Mouse (Mus musculus) neural tube, embryonic 11.5 days (tissue): ENCODE results near the gene Zfp184. TPM values are rescaled to one million over a fixed set of nuclear protein-coding genes. Genes with fewer than 3 reads are reported as not detected.
"Not testable (repeated sequence)": the region's sequence is repeated elsewhere in the genome, so short reads cannot be mapped to it uniquely, and the experiment has no call there.

Source experiments
- ATAC-seq: fragments of 200-750 bp; cut with Nextera tagmentation; 2 replicates; pipeline ENCODE4 v1.8.0; 2017; ENCODE audit warnings: moderate number of reproducible peaks, mild to moderate bottlenecking, moderate TSS enrichment, moderate library complexity; ENCODE audit not compliant: insufficient read depth, low FRiP score, low TSS enrichment
- DNase-seq: peaks from one replicate; pipeline ENCODE4 v3.0.0-alpha.2; 2015; ENCODE audit warnings: low spot score
- H3K27ac ChIP-seq: fragments of 300-500 bp; sonication (generic); 2 replicates; pipeline ENCODE4 v1.5.1; 2014; ENCODE audit warnings: low read depth, mild to moderate bottlenecking, low read length
- H3K27me3 ChIP-seq: fragments of 300-500 bp; sonication (generic); 2 replicates; pipeline ENCODE4 v1.6.1; 2014; ENCODE audit warnings: mild to moderate bottlenecking, low read length, mixed read lengths; ENCODE audit not compliant: control insufficient read depth, insufficient read depth
- H3K36me3 ChIP-seq: fragments of 300-500 bp; sonication (generic); 2 replicates; pipeline ENCODE4 v1.6.1; 2014; ENCODE audit warnings: mild to moderate bottlenecking, low read length, moderate library complexity, mixed read lengths; ENCODE audit not compliant: control insufficient read depth, insufficient read depth
- H3K4me1 ChIP-seq: fragments of 300-500 bp; sonication (generic); 2 replicates; pipeline ENCODE4 v1.6.1; 2014; ENCODE audit warnings: low read length, mixed read lengths; ENCODE audit not compliant: control insufficient read depth, insufficient read depth
- H3K4me2 ChIP-seq: fragments of 300-500 bp; sonication (generic); 2 replicates; pipeline ENCODE4 v1.6.1; 2014; ENCODE audit warnings: low read depth, mild to moderate bottlenecking, moderate library complexity
- H3K4me3 ChIP-seq: fragments of 300-500 bp; sonication (generic); 2 replicates; pipeline ENCODE4 v1.5.1; 2014; ENCODE audit warnings: low read depth, low read length
- H3K9ac ChIP-seq: fragments of 300-500 bp; sonication (generic); 2 replicates; pipeline ENCODE4 v1.6.1; 2014; ENCODE audit warnings: mild to moderate bottlenecking, low read length
- H3K9me3 ChIP-seq: fragments of 300-500 bp; sonication (generic); 2 replicates; pipeline ENCODE4 v1.6.1; 2016; ENCODE audit warnings: low read length; ENCODE audit not compliant: control insufficient read depth
- WGBS: fragments of 180-500 bp; shearing (Covaris S2); extraction: QIAGEN DNeasy Blood & Tissue Kit; methylation state at CpG from one replicate; pipeline ENCODE4 v1.1.7; 2014; 5-methylcytosine and 5-hydroxymethylcytosine counted together
- polyA plus RNA-seq: library from polyadenylated mRNA; unstranded; fragments of >200 nt; fragmentation: Nextera tagmentation; extraction: Ambion mirVana; gene quantifications from 2 replicates; pipeline ENCODE4 v1.2.1, GENCODE M21; 2014

Zfp184 gene
- polyA plus RNA-seq, 1 experiment from 2014 or later = 22.1 TPM

- not testable (repeated sequence) for ATAC-seq, H3K9ac ChIP-seq, H3K27ac ChIP-seq, H3K27me3 ChIP-seq, H3K36me3 ChIP-seq, H3K4me1 ChIP-seq, DNase-seq, H3K9me3 ChIP-seq
- Histone ChIP-seq H3K4me3 (peak overlapping the region; percentile 20), H3K4me2 (peak overlapping the region; percentile 41)
- 4% methylated on average over 6 of the region's 6 CpGs for WGBS
Observed at GRCm38 (mm10) chr13:21907807-21908155, 37.1 kb upstream of the Zfp184 start.

- DNase-seq (no peak), ATAC-seq (no peak)
- Histone ChIP-seq H3K9ac (no peak overlapping the region), H3K4me3 (peak overlapping the region; percentile 19), H3K27ac (no peak overlapping the region), H3K4me1 (peaks cover 2% of the 10 kb centered on the region; the same call in 1 of the 2 replicates), H3K9me3 (no peaks in the 10 kb centered on the region), H3K27me3 (no peaks in the 10 kb centered on the region), H3K36me3 (no peaks in the 10 kb centered on the region), H3K4me2 (peak overlapping the region; percentile 13)
- WGBS = 2% methylated on average over 7 of the region's 7 CpGs
Observed at GRCm38 (mm10) chr13:21910735-21911134, 34.2 kb upstream of the Zfp184 start.

- Histone ChIP-seq H3K9ac (no peak overlapping the region), H3K4me1 (peaks cover 2% of the 10 kb centered on the region; the same call in 1 of the 2 replicates), H3K4me3 (peak overlapping the region; percentile 19), H3K27me3 (no peaks in the 10 kb centered on the region), H3K4me2 (peak overlapping the region; percentile 13), H3K36me3 (no peaks in the 10 kb centered on the region), H3K9me3 (no peaks in the 10 kb centered on the region), H3K27ac (no peak overlapping the region)
- WGBS = 2% methylated on average over 17 of the region's 17 CpGs
- ATAC-seq = no peak
- DNase-seq = peak; percentile 74
Observed at GRCm38 (mm10) chr13:21911147-21911546, 33.7 kb upstream of the Zfp184 start.

- Histone ChIP-seq H3K4me3 (peak overlapping the region; percentile 21), H3K9me3 (no peaks in the 10 kb centered on the region)
- DNase-seq = peak; percentile 9
Observed at GRCm38 (mm10) chr13:21913854-21914253, 31.0 kb upstream of the Zfp184 start.

GRCm38 (mm10) chr13:21914599-21914998 is 30.3 kb upstream of the Zfp184 start:
- H3K27me3 ChIP-seq = peaks cover 5% of the 10 kb centered on the region; the same call in 1 of the 2 replicates

More at GRCm38 (mm10) chr13:21913854-21914253, 31.0 kb upstream of the Zfp184 start:
- no peaks in the 10 kb centered on the region for H3K36me3 ChIP-seq
- 2% methylated on average over 8 of the region's 8 CpGs for WGBS
- peaks cover 5% of the 10 kb centered on the region; the same call in 1 of the 2 replicates for H3K27me3 ChIP-seq
- H3K9ac ChIP-seq = 0 out of 2 replicates have a peak overlapping the region, but pooled peaks have one; percentile 9
- no peaks in the 10 kb centered on the region for H3K4me1 ChIP-seq
- peak overlapping the region; percentile 35 for H3K4me2 ChIP-seq
- H3K27ac ChIP-seq = no peak overlapping the region
- no peak for ATAC-seq

DNA sequence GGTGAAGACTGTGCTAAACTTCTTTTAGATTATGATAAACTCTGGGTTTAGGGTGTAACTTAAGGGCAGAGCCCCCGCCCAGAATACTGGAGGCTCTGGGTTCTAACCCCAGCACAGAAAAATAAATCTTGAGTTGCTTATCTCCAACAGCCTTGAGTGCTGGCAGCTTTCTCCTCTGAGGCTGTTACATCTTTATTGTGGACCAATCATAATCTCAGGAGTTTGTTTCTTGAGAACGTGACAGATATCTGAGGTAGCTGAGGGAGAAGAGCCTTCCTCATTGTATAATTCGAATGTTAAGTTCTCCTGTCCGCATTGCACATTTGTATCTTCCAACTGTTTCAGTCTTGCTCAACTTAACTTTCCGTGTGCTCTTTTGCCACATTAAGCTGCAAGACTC is 29.4 kb upstream of the Zfp184 start:
- no peak for DNase-seq
- H3K4me1 ChIP-seq = no peaks in the 10 kb centered on the region
- no peak for ATAC-seq

More at GRCm38 (mm10) chr13:21914599-21914998, 30.3 kb upstream of the Zfp184 start:
- Histone ChIP-seq H3K4me2 (peak overlapping the region; percentile 35), H3K36me3 (no peaks in the 10 kb centered on the region), H3K9me3 (no peaks in the 10 kb centered on the region), H3K4me3 (peak overlapping the region; percentile 21), H3K27ac (no peak overlapping the region), H3K4me1 (no peaks in the 10 kb centered on the region), H3K9ac (no peak overlapping the region)
- DNase-seq = peak; percentile 68
- ATAC-seq = 0 out of 2 replicates have a peak, but pooled peaks have one; percentile 23
- under 1% methylated on average over 14 of the region's 14 CpGs for WGBS

GRCm38 (mm10) chr13:21916056-21916455 is 28.8 kb upstream of the Zfp184 start:
- H3K4me3 ChIP-seq = no peak overlapping the region
- 40% methylated on average over 6 of the region's 6 CpGs for WGBS
- ATAC-seq = no peak
- peaks cover 5% of the 10 kb centered on the region; the same call in 1 of the 2 replicates for H3K27me3 ChIP-seq
- no peak overlapping the region for H3K27ac ChIP-seq
- H3K9me3 ChIP-seq = no peaks in the 10 kb centered on the region
- DNase-seq = no peak
- no peak overlapping the region for H3K9ac ChIP-seq
- H3K36me3 ChIP-seq = no peaks in the 10 kb centered on the region
- no peak overlapping the region for H3K4me2 ChIP-seq
- no peaks in the 10 kb centered on the region for H3K4me1 ChIP-seq

More for the DNA sequence above, 29.4 kb upstream of the Zfp184 start:
- no peak overlapping the region for H3K4me2 ChIP-seq
- H3K27ac ChIP-seq = no peak overlapping the region
- H3K4me3 ChIP-seq = no peak overlapping the region
- H3K9me3 ChIP-seq = no peaks in the 10 kb centered on the region
- H3K9ac ChIP-seq = no peak overlapping the region
- peaks cover 5% of the 10 kb centered on the region; the same call in 1 of the 2 replicates for H3K27me3 ChIP-seq
- no peaks in the 10 kb centered on the region for H3K36me3 ChIP-seq
- 51% methylated on average over 5 of the region's 5 CpGs for WGBS

- no peaks in the 10 kb centered on the region for H3K36me3 ChIP-seq
- DNase-seq = peak; percentile 75
- H3K4me2 ChIP-seq = peak overlapping the region; percentile 71
- no peak overlapping the region for H3K9ac ChIP-seq
- ATAC-seq = no peak
- 2% methylated on average over 13 of the region's 13 CpGs for WGBS
- no peaks in the 10 kb centered on the region for H3K4me1 ChIP-seq
- H3K9me3 ChIP-seq = no peaks in the 10 kb centered on the region
- peaks cover 5% of the 10 kb centered on the region; the same call in 1 of the 2 replicates for H3K27me3 ChIP-seq
- H3K27ac ChIP-seq = no peak overlapping the region
- 0 out of 2 replicates have a peak overlapping the region, but pooled peaks have one; percentile 47 for H3K4me3 ChIP-seq
Observed at GRCm38 (mm10) chr13:21917040-21917439, 27.9 kb upstream of the Zfp184 start.

- no peak for ATAC-seq
Observed at GRCm38 (mm10) chr13:21917480-21917879, 27.4 kb upstream of the Zfp184 start.

More at GRCm38 (mm10) chr13:21917480-21917879, 27.4 kb upstream of the Zfp184 start:
- DNase-seq = no peak
- Histone ChIP-seq H3K4me2 (peak overlapping the region; percentile 71), H3K4me1 (no peaks in the 10 kb centered on the region), H3K36me3 (no peaks in the 10 kb centered on the region), H3K9ac (no peak overlapping the region), H3K9me3 (no peaks in the 10 kb centered on the region), H3K4me3 (peak overlapping the region; percentile 47), H3K27ac (no peak overlapping the region), H3K27me3 (peaks cover 5% of the 10 kb centered on the region; the same call in 1 of the 2 replicates)
- under 1% methylated on average over 11 of the region's 11 CpGs for WGBS
